Mouse (Mus musculus) urinary bladder, adult 18-20 months (tissue): ENCODE measurements around the gene Zfp948.

Experiments
- DNase-seq, 2 experiments: peaks; one replicate each; pipeline ENCODE4 v3.0.0; 2022; ENCODE audit warnings: low spot score in 2 of 2, mixed read lengths in 2 of 2

The Zfp948 gene

DNA sequence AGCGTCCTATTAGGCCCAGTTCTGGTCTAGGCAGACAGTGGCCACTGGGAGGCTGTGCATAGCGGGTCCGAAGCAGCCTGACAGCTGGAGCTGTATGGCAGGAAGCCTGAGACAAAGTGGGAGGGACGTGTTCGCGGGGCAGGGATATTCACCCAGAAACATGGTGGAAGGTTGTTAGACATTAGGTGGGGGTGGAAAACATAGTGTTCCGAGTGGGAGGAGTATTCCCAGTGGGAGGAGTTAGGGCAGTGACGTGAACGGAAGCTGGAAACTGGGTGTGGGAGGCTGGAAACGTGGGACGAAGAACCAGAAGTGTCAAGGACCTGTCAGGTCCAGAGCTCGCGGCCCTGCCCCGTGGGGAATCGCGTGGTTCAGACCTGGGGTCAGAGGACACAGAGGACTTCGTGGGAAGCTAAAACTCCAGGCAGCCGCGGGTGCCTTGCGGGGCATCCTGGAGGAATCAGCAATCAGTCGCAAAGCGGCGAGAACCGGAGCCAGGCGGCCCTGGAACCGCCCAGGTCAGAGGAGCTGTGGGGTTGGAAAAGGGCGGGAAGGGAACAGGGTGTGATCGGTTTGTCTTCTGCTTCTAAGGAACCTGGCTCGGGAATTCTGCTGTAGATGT lies at the start of gene Zfp948:
Gene Zfp948 (plus strand): TSS at position 281 of the 622 bp plus-strand sequence.
- DNase-seq: peak; percentile 67 to 76

DNA sequence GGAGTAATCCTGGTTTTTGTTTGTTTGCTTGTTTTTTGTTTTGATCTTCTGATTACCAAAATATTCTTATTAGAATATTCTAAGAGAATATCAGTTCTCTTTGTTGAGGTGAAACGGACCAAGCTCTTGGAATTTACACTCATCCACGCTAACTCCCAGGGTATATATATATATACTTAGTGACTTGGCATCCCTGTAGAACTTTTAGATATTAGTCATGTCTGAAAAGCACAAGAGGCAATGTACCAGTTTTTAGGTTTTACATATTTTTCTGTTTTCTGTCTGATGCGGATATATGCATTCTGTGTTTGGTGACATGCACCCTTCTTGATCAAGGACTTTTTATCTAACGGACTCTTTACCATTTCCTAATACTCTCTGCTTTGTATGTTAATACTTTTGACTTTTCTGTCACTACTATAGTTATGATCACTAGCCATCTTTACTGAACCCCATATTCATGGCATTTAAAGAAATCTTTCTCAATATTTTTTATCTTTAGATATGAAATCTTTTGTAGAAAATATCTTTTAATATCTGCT lies 49.6 kb upstream of the Zfp948 start:
- no peak for DNase-seq

DNA sequence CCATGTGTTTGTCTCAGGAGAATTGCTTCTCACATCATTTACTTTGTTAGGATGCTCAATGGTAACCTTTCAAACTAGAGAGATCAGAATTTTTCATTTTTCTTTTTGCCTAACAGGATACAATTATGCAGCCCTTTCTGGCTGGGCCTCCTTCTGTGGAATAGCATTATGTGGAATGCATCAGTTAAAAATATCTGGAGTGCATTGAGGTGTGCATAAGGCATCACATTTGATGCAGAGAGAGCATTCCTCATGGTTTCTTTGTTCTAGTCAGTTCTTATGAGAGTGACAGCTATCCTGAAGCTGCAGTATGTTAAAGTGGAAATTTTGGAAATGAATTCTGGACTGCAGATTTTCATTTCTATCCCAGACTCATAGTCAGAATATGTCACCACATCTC lies 40.5 kb upstream of the Zfp948 start:
- DNase-seq: no peak

DNA sequence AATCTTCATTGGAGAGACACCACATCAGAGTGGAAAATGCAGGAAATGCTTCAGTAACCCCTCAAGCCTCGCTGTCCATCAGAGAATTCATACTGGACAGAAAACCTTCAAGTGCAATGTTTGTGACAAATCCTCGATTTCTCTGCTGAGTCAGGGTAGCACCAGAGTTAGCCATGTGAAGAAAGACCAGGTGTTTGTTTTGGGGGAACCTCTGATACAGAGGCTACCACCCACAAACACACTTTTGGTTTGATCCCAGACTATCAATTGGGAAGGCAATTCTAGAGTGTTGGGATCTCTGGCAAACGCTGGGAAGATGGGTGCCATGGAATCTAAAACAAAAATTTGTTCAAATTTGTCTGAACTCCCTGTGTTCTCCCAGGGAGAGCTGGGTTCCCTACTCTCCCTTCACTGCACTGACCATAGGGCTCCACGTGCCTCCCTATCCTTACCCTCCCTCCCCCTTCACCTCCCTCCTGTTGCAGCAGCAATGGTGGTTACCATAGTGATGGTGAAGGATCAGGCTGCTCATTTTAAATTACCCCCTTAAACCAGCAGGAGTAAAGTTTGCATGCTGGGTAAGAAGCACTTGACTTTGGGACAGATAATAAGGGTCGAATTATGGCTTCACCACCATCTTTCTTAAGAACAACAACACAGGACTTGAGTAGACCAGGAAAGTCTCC lies 36.0 kb upstream of the Zfp948 start:
- no peak for DNase-seq

DNA sequence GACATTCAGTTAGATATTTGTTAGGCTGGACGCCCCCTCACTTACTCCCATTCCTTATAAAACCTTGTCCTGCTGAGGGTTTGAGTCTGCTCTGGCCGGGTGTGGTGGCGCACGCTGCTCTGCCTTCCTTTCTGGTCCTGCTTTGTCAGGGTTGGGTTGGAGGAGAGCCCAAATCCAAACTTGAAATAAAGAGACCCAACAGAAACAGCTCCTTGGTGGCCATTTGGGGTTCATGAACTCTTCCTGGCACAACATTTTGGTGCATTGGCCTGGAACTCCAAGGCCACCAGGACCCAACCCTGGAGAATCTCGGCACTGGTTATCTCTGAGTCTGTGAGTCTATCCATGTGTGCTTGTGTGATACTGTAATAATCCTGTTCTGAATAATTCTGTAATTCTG lies 35.2 kb upstream of the Zfp948 start:
- peak in 1 of 2 experiments; percentile 13 for DNase-seq

DNA sequence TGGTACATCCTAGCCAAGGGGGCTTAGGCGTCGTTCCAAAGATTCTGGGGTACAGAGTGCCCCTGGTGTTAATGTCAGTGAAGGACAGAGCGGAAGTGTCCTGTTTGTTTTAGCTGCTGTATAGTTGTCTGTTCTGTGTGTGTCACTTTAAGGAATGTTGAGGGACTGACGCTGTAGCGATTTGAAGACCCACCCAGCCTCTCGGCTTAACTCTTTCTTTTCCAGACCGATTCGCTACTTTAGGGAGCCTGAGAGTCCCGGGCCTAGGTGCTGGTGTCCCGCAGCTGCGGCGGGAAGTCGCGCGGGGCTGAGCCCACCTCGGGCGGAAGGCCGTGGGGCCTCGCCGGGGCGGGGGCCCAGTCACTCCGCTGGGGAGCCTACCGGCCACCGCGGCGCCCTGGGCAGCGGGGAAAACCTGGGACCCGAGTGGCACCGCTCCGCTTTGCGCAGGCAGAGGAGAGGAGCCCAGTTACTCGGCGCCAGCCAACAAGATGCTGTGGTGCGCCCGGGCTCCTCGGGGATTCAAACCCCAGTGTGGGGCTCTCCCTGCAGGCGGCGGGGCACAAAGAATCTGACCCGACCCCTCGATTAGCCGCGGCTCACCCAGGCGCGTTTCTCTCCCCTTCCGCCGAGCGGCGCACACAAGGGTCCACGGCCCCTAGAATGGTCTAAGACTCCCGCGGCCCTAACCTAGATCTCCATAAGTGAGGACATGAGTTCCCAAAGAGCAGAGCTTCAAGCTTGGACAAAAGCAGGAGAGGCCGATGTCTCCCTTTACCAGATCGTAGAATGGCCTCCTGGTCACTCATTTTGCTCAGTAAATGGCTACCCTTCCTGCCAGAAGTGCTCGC lies 34.5 kb upstream of the Zfp948 start:
- DNase-seq: peak; percentile 59 to 81

DNA sequence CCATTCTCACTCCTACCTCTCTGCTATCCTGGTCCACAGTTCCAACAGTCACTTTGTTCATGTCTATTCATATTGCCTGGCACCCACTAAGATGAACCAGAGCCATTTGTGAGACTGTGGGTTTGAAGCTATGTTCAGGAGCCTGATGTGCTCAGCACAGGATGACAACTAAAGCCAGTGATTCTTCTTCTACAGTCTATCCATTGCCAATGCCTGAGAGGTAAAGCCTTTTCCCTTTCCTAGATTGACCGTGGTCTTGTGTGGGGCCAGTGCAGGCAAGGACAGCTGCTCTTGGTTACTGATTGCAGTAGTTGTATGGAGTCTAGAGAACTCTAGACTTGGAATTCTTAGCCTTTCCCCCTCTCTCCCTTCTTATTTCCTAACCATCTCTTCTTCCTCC lies 32.8 kb upstream of the Zfp948 start:
- DNase-seq: no peak

DNA sequence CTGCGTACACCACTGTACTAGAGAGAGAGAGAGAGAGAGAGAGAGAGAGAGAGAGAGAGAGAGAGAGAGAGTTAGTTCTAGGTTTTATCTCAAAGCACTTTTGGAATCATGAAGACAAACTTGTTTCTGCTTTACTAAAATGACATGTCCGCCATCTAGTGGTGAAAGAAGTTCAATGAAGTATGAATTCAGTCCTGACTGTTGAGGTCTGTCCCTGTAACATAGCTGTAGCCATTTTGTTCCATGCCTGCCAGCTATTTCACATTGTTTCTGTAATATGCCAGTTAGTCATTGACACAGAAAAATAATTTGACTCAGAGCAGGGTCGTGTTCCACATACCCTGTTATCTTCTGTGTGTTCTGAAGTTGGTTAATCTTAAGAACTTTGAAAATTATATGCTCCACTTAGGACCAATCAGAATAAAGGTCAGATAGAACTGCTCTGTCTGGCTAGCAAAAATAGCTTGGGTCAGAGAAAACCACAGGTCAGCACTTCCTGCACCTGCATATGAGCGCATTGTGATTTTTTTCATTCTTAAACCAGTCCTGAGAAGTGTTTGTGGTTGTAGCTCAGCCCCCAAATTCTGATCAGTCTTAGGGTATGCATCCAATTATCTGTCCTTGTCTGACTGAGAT lies 32.2 kb upstream of the Zfp948 start:
- no peak for DNase-seq

DNA sequence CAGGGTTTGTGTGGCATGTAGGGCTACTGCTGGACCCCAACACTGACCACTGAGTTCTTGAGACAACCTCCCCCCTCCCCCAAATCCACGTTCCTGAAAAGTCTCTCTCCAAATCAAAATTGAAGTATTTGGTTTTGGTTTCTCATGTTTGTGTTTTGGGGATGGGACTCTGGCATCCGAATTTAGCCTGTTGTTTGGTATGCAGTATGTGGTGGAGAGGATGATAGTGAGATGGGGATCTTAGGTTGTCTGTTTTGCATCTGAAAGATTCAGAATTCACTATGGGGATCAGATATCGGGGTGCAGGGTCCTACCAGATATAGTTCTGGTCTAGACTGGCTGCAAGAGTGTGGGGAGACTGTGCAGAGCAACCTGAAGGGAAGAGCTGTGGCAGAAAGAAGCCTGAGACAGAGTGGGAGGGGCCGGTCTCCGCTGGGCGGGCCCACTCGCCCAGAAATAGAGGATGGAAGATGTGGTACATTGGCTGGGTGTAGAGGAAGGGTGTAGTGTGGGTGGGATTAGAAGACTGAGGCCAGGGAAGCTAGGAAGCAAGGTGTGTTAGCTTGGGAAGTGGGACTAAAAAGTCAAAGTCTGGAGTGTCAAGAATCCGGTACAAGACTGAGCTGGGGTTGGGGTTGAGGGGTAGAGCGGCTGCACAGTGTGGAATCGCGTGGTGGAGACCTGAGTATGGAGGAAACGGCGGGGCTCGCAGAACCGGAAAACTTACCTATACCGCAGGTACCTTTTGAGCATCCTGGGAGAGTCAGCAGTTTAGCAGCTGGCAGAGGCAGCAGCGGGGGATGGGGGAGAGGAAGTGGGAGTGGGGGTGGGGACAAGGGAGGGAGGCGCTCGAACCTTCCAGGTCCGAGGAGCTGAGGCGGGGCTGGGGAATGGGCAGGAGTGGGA lies 31.5 kb upstream of the Zfp948 start, which contains the start of gene Zfp52:
Gene Zfp52 (plus strand): TSS at position 444 of the 906 bp plus-strand sequence.
- DNase-seq: peak; percentile 31 to 44

DNA sequence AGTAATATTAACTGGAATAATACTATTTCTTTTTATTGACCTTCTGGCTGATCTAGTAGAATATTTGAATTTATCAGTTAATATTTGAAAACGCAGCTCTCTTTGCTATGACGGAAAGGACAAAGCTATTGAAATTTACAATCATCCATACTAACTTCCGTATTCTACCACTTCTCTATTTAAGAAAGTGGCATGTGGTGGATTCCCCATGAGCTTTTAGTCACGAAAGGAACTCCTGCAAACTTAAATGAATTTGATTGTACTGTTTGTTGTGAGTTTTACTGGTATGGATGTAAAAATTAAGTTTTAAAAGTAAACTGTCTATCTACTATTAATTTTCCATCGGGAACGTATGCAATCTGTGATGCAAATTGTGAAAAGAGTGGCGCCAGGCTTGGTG lies 30.7 kb upstream of the Zfp948 start:
- DNase-seq: no peak

DNA sequence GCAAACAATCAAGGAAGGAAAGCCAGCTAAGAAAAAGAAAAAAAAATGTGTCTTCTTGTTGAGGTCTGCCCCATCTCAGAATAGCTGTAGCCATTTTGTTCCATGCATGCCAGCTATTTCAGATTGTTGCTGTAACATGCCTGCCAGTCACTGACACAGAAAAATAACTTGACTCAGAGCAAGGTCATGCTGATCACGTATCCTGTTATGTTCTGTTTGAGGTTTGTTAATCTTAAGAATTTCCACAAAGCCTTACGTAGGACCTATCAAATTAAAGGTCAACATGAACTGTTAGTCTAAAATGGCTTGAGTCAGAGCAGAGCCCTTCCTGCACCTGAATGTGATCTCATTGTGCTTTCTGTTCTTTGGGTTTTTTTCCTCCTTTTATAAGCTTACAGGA lies 30.1 kb upstream of the Zfp948 start:
- no peak for DNase-seq

DNA sequence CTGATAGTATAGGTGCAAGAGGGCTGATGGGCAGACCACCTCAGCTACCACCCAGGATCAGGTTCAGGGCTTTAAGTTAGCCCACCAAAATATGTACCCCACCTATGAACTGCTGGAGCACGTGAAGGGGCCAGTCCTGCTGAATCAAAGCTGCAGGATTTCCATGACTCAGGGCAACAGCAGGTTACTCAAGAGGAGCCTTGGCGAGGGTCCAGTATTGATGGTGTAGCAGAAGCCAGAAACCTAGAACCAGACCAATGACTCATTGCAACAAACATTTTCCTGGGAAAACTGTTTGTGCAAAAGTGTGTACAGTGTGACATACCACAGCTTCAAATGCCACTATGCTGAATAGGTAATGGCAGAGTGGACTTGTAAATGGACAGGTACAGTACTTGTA lies 9.0 kb upstream of the Zfp948 start:
- DNase-seq: no peak

DNA sequence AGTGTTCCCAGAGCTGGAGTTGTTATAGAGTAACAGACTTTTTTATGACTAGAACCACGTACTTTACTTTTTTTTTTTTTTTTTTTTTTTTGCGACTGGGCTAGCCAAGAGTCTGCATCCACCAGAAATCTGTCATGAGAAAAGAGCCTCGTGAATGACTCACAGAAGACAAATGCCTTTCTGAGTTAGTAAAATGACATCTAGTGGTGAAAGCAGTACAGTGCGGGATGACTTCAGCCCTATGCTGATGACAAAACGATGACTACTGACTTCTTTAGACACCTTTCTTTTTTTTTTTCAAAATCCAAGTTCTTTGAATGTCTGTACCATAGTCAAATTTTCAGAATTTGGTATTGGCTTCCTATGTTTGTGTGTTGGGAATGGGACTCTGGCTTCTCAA lies 588 bp upstream of the Zfp948 start:
- DNase-seq: peak in 1 of 2 experiments; percentile 6

DNA sequence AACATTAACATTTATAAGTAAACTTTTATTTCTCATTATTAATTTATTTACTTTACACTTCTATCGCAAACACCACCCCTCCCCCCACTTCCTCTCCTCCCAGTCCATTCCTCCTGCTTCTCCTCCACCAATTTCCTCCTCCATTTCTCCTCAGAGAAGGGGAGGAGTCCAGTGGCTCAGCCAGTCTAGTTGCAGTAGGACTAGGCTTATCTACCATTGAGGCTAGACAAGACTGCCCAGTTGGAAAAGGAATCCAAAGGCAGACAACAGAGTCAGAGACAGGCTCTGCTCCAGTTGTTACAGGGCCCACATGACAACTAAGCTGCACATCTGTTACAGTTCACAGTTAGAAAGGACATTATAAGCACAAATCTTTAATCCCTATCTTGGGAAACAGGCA lies 888 bp downstream of the Zfp948 start:
- DNase-seq: no peak

DNA sequence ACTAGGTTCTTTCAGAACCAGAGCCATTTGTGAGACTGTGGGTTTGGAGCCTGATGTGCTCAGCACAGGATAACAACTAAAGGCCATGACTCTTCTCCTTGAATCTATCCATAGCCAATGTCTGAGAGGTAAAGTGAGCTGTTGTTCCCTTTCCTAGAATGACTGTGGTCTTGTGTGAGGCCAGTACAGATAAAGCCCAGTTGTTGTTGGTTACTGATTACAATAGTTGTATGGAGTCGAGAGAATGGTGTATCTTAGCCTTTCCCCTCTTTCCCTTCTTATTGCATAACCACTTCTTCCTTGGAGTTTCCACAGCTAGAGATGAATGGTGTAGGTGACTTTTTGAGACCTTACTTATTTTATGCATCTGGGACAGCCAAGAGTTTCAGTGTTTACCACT lies 12.3 kb downstream of the Zfp948 start:
- no peak for DNase-seq

DNA sequence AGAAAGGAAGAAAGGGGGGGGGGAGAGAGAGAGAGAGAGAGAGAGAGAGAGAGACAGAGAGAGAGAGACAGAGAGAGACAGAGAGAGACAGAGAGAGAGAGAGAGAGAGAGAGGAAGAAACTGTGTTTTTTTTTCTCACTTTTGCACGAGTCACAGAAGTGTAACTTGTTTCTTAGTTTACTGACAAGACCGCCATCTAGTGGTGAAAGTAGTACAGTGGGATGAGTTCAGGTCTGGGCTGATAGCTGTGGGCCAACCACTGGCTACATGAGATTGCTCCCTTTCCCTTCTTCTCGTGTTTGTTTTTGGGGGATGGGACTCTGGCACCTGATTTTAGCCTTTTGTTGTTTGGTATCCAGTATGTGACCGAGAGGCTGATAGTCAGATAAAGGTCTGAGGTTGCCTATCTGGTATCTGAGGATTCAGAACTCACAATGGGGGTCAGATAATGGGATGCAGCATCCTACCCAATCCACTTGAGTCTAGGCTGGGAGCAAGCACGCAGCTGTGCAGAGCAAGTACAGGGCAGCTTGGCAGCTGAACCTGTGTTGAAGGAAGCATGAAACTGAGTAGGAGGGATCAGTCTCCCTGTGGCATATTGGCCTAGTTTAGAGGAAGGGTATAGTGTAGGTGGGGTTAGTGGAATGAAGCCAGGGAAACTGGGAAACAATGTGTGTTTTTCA lies 12.8 kb downstream of the Zfp948 start:
- DNase-seq: no peak

DNA sequence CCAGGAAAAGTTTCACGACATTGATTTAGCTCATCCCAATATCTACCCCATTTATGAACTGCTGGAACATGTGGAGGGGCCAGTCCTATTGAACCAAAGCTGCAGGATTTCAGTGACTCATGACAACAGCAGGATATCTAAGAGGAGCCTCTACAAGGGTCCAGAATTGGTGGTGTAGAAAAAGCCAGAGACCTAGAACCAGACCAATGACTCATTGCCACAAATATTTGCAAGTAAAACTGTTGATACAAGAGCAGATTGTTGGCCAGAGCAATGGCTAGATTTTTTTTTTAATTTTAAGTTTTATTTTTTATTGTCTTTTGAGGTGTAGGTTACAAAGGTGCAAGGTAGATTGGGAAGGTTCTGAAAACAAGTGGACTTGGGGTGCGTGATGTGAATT lies 18.7 kb downstream of the Zfp948 start:
- DNase-seq: no peak

DNA sequence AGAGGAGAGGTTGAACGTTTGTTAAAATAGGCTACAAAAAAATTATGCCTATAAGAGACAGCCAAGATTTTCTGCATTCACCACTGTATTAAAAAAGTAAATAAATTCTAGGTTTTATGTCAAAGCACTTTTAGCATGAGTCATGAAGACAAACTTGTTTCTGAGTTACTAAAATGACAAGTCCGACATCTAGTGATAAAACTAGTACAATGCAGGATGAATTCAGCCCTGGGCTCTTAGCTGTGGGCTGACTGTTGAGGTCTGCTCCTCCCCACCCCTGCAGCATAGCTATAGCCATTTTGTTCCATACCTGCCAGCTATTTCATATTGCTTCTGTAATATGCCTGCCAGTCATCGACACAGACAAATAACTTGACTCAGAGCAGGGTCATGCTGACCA lies 49.5 kb downstream of the Zfp948 start:
- DNase-seq: no peak

DNA sequence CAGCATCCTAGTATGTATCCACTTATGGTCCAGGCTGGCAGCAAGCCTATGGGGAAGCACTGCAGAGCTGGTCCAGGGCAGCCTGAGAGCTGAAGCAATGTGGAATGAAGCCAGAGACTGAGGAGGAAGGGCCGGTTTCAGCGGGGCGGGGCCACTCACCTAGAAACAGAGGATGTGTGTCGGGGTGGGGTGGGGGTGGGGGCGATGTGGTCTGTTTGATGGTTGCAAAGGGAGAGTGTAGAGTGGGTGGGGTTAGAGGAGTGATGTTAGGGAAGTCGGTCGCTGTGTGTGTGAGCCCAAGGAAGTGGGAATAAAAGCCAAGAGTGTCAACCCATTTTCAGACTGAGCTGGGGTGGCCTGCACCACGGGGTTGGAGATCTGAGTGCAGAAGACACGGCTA lies 50.5 kb downstream of the Zfp948 start:
- no peak for DNase-seq

DNA sequence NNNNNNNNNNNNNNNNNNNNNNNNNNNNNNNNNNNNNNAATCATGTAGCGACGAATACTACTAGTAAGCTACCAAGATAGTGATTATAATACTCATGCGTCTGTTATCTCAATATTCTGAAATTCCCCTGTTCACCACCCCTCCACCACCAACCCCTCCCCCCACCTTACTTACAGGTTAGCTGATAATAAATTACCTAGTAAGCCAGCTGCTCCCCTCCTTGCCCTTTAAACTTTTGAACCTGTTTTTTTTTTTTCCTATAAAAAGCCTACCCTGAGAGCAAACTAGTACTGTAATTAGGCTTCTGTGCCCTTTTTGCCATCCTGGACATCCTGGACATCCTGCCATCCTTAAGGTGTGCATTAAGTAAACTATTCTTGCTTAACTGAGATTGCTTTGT lies 56.8 kb downstream of the Zfp948 start:
- no peak for DNase-seq
